Mouse (Mus musculus) stomach, adult 2 months (tissue): ENCODE results near the gene Zbtb33. TPM values are rescaled to one million over a fixed set of nuclear protein-coding genes. Genes with fewer than 3 reads are reported as not detected.

ENCODE experiments used
- polyA plus RNA-seq: library from polyadenylated mRNA; depleted of rRNA; stranded (reverse); fragments of >200 nt; gene quantifications from 2 replicates; pipeline ENCODE4 v1.2.3, GENCODE M21; 2012; rRNA removed

Gene Zbtb33
- polyA plus RNA-seq, result 0.19 and 0.35 TPM in 2 replicates

GRCm38 (mm10) chrX:38189552-38190457, at the start of gene Zbtb33:
Gene Zbtb33 (plus strand): TSS chrX:38189793.

Other genes starting within 250 kb of the Zbtb33 start
- gene Btg1-ps1, start 171.0 kb upstream of the Zbtb33 start, polyA plus RNA-seq, result not detected in 2 replicates
- gene Btg1-ps2, start 146.7 kb upstream of the Zbtb33 start, polyA plus RNA-seq, result not detected in 2 replicates
- not detected in 2 replicates for gene Rhox10, start 123.3 kb upstream of the Zbtb33 start, polyA plus RNA-seq
- gene Rhox11, start 104.7 kb upstream of the Zbtb33 start, polyA plus RNA-seq, result not detected in 2 replicates
- gene Rhox12, start 78.9 kb upstream of the Zbtb33 start, polyA plus RNA-seq, result not detected in 2 replicates
- not detected in 2 replicates for gene Rhox13, start 68.6 kb upstream of the Zbtb33 start, polyA plus RNA-seq
- gene Tmem255a, start 62.6 kb downstream of the Zbtb33 start, polyA plus RNA-seq, result 0.18 and 0.30 TPM in 2 replicates
- not detected in 2 replicates for gene Atp1b4, start 126.4 kb downstream of the Zbtb33 start, polyA plus RNA-seq